Mouse (Mus musculus): ENCODE measurements around the gene Ikzf2. TPM values are rescaled to one million over a fixed set of nuclear protein-coding genes. Genes with fewer than 3 reads are reported as not detected.

Ikzf2 gene
- polyA plus RNA-seq, 1 experiment from 2014 or later: 4.3 TPM

- H3K4me1 ChIP-seq: no peaks in the 10 kb centered on the region
- 40% methylated on average over 6 of the region's 6 CpGs for WGBS
- no peak overlapping the region for H3K4me2 ChIP-seq (replicated peaks)
- no peaks in the 10 kb centered on the region for H3K9me3 ChIP-seq
- H3K9ac ChIP-seq: no peak overlapping the region
- no peaks in the 10 kb centered on the region for H3K36me3 ChIP-seq
- 0 out of 2 replicates have a peak, but pooled peaks cover 3% of the 10 kb centered on the region for H3K27me3 ChIP-seq
- ATAC-seq (ENCODE audit: low FRiP score, low read depth): no peak
- H3K27ac ChIP-seq: no peak overlapping the region
- no peak overlapping the region for H3K4me3 ChIP-seq
These were observed 29.0 kb downstream of the Ikzf2 start for GRCm38 (mm10) chr1:69658051-69658450.

- Histone ChIP-seq H3K4me1 (no peaks in the 10 kb centered on the region), H3K9me3 (no peaks in the 10 kb centered on the region), H3K27me3 (0 out of 2 replicates have a peak, but pooled peaks cover 3% of the 10 kb centered on the region), H3K4me2 (replicated peaks) (no peak overlapping the region), H3K36me3 (no peaks in the 10 kb centered on the region), H3K9ac (no peak overlapping the region), H3K27ac (no peak overlapping the region), H3K4me3 (no peak overlapping the region)
- WGBS: 64% methylated on average over 3 of the region's 3 CpGs
- no peak for ATAC-seq (ENCODE audit: low FRiP score, low read depth)
These were observed 29.6 kb downstream of the Ikzf2 start for GRCm38 (mm10) chr1:69657455-69657854.

DNA sequence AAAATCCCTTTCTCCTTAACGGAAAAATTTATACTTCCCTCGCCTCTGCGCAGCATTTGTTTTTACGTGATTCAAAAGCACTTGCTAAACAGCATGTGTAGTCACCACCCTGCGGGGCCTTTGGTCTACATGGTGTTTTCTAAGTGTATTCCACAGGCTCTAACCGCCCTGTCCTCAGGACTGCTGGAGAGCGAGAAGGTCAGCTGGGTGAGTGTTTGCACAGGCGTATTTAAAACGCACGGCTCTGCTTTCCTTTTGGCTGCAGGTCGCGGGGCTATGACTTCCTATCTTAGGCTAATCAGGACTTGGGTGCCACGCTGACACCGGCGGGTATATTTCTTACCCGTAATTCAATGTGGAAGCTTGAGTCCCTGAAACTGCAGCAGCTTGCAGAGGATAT lies 30.1 kb downstream of the Ikzf2 start:
- H3K36me3 ChIP-seq: no peaks in the 10 kb centered on the region
- no peak for ATAC-seq (ENCODE audit: low FRiP score, low read depth)
- no peak overlapping the region for H3K4me2 ChIP-seq (replicated peaks)
- H3K4me1 ChIP-seq: no peaks in the 10 kb centered on the region
- H3K27ac ChIP-seq: no peak overlapping the region
- H3K27me3 ChIP-seq: 0 out of 2 replicates have a peak, but pooled peaks cover 3% of the 10 kb centered on the region
- WGBS: 39% methylated on average over 16 of the region's 16 CpGs
- H3K9me3 ChIP-seq: no peaks in the 10 kb centered on the region
- no peak overlapping the region for H3K9ac ChIP-seq
- H3K4me3 ChIP-seq: no peak overlapping the region

DNA sequence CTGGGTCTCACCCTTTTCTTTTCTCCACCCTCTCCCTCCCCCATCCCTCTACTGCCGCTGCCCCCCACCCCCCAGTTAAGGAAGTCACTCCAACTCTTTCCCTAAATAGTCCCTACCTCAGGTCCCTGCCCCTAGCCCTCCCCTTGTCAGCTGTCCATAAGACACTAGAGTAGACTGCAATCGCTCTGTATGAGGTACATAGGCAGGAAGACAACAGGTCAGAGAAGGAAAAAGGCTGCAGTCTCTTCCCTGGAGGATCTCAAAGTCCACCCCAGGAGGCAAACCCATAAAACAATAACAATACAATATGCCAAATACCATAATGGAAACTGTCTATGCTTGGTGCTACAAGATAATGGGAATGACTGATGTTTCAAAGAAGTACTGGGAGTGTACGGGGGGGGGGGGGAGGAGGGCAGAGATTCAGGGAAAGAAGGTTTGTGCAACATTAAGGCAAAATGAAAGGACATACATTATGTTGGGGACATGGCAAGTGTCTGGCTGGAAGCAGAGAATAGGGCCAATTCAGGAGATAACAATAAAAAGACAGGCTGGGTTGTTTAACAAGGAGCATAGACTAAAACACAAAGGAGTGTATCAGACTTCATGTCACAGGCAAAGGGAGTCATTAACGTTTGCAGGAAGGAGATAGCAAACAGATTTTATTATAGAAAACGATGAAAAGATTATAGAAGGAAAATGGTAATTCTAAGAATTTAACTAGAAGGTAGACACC lies 30.8 kb downstream of the Ikzf2 start:
- no peak overlapping the region for H3K4me3 ChIP-seq
- ATAC-seq (ENCODE audit: low FRiP score, low read depth): no peak
- no peak overlapping the region for H3K27ac ChIP-seq
- H3K36me3 ChIP-seq: no peaks in the 10 kb centered on the region
- H3K27me3 ChIP-seq: 0 out of 2 replicates have a peak, but pooled peaks cover 3% of the 10 kb centered on the region
- no peaks in the 10 kb centered on the region for H3K4me1 ChIP-seq
- no peak overlapping the region for H3K9ac ChIP-seq
- no peak overlapping the region for H3K4me2 ChIP-seq (replicated peaks)
- 73% methylated on average over 5 of the region's 5 CpGs for WGBS
- H3K9me3 ChIP-seq: no peaks in the 10 kb centered on the region

GRCm38 (mm10) chr1:69655368-69655767 lies 31.7 kb downstream of the Ikzf2 start:
- H3K9ac ChIP-seq: no peak overlapping the region
- ATAC-seq (ENCODE audit: low FRiP score, low read depth): no peak
- H3K4me2 ChIP-seq (replicated peaks): no peak overlapping the region
- WGBS: 77% methylated on average over 5 of the region's 5 CpGs
- H3K27ac ChIP-seq: no peak overlapping the region
- no peaks in the 10 kb centered on the region for H3K9me3 ChIP-seq
- H3K36me3 ChIP-seq: no peaks in the 10 kb centered on the region
- no peak overlapping the region for H3K4me3 ChIP-seq
- 0 out of 2 replicates have a peak, but pooled peaks cover 3% of the 10 kb centered on the region for H3K27me3 ChIP-seq
- no peaks in the 10 kb centered on the region for H3K4me1 ChIP-seq

GRCm38 (mm10) chr1:69654955-69655354 lies 32.1 kb downstream of the Ikzf2 start:
- ATAC-seq (ENCODE audit: low FRiP score, low read depth): no peak
- Histone ChIP-seq H3K4me3 (no peak overlapping the region), H3K4me2 (replicated peaks) (no peak overlapping the region), H3K27ac (no peak overlapping the region), H3K9me3 (no peaks in the 10 kb centered on the region), H3K9ac (no peak overlapping the region), H3K36me3 (no peaks in the 10 kb centered on the region), H3K27me3 (0 out of 2 replicates have a peak, but pooled peaks cover 3% of the 10 kb centered on the region), H3K4me1 (no peaks in the 10 kb centered on the region)
- 74% methylated on average over 1 of the region's 1 CpGs for WGBS

- Histone ChIP-seq H3K27me3 (0 out of 2 replicates have a peak, but pooled peaks cover 3% of the 10 kb centered on the region), H3K4me3 (no peak overlapping the region), H3K4me1 (no peaks in the 10 kb centered on the region), H3K9ac (no peak overlapping the region), H3K4me2 (replicated peaks) (no peak overlapping the region), H3K36me3 (no peaks in the 10 kb centered on the region), H3K9me3 (no peaks in the 10 kb centered on the region), H3K27ac (no peak overlapping the region)
- 91% methylated on average over 2 of the region's 2 CpGs for WGBS
- ATAC-seq (ENCODE audit: low FRiP score, low read depth): no peak
These were observed 33.6 kb downstream of the Ikzf2 start for GRCm38 (mm10) chr1:69653419-69653818.

DNA sequence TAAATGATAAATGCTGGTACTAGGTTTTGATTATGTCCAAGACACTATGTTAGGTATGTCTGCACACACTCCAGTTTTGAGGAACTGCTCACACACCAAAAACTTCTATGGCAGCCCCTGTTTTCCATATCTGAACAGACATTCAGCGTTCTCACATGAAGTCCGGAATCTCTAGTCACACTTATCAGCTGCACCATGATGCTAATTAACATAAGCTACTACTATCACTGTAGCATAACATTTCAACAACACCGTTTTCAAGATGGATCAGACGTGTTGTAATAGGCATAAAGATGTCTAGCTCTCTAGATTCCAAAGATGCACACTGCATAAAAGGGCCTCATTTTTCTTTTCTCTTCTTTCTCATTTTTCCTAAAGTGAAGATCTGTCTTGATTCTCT lies 43.9 kb downstream of the Ikzf2 start:
- 94% methylated on average over 4 of the region's 4 CpGs for WGBS
- Histone ChIP-seq H3K9me3 (no peaks in the 10 kb centered on the region), H3K4me3 (no peak overlapping the region), H3K27ac (no peak overlapping the region), H3K27me3 (no peaks in the 10 kb centered on the region), H3K4me2 (replicated peaks) (no peak overlapping the region), H3K9ac (no peak overlapping the region), H3K4me1 (no peaks in the 10 kb centered on the region), H3K36me3 (no peaks in the 10 kb centered on the region)
- ATAC-seq (ENCODE audit: low FRiP score, low read depth): no peak

DNA sequence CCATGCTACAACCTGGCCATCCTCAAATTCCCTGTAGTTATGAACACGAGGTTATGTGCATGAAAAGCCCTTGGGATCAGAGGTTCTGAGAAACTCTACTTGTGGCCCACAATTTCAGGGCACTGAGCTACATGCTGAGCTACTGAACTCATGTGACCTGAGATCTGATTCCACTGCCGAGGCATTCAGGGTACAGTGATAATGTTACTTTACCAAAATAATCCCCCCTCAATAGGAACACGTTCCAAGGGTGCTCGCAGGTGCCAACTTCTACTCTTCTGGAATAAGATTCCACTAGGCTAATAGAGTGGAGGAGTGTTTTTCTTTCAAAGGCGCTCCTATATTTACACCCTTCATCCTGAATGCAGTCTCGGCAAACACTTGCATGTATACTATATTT lies 45.1 kb downstream of the Ikzf2 start:
- no peak overlapping the region for H3K4me3 ChIP-seq
- no peaks in the 10 kb centered on the region for H3K9me3 ChIP-seq
- WGBS: 83% methylated on average over 6 of the region's 6 CpGs
- no peak overlapping the region for H3K4me2 ChIP-seq (replicated peaks)
- H3K27me3 ChIP-seq: no peaks in the 10 kb centered on the region
- H3K9ac ChIP-seq: no peak overlapping the region
- no peak for ATAC-seq (ENCODE audit: low FRiP score, low read depth)
- no peaks in the 10 kb centered on the region for H3K36me3 ChIP-seq
- no peak overlapping the region for H3K27ac ChIP-seq
- H3K4me1 ChIP-seq: no peaks in the 10 kb centered on the region

GRCm38 (mm10) chr1:69638321-69638720 lies 48.7 kb downstream of the Ikzf2 start:
- Histone ChIP-seq H3K27ac (no peak overlapping the region), H3K4me3 (no peak overlapping the region), H3K9me3 (no peaks in the 10 kb centered on the region), H3K9ac (no peak overlapping the region), H3K4me1 (no peaks in the 10 kb centered on the region), H3K36me3 (no peaks in the 10 kb centered on the region), H3K27me3 (no peaks in the 10 kb centered on the region), H3K4me2 (replicated peaks) (no peak overlapping the region)
- WGBS: 73% methylated on average over 8 of the region's 8 CpGs
- ATAC-seq (ENCODE audit: low FRiP score, low read depth): no peak

- Histone ChIP-seq H3K4me3 (no peak overlapping the region), H3K27me3 (no peaks in the 10 kb centered on the region), H3K9ac (no peak overlapping the region), H3K4me1 (no peaks in the 10 kb centered on the region), H3K27ac (no peak overlapping the region), H3K4me2 (replicated peaks) (no peak overlapping the region), H3K9me3 (no peaks in the 10 kb centered on the region), H3K36me3 (no peaks in the 10 kb centered on the region)
- peak; percentile 66; the same call in 1 of the 2 replicates for ATAC-seq (ENCODE audit: low FRiP score, low read depth)
- WGBS: 51% methylated on average over 3 of the region's 3 CpGs
These were observed 49.1 kb downstream of the Ikzf2 start for GRCm38 (mm10) chr1:69637907-69638306.

DNA sequence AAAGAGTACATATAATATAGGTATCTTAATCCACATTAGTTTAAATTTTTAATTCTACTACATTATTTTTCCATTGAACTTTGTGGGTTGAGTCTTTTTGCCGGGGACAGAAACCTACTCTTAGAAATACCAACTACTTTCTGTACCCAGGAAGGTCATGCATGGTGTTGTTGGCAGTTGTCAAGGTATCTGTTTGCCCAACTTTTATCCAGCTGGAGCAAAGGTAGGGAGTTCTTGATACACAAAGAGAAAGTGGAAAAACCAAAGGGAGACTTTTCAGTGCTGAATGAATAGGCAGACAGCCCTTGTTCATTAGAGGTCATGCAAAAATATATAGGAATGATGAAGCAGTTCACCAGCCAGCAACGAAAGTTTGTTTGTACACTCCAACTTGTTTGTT lies 52.8 kb downstream of the Ikzf2 start:
- H3K4me2 ChIP-seq (replicated peaks): no peak overlapping the region
- H3K9me3 ChIP-seq: no peaks in the 10 kb centered on the region
- no peak overlapping the region for H3K27ac ChIP-seq
- no peak overlapping the region for H3K9ac ChIP-seq
- no peak overlapping the region for H3K4me3 ChIP-seq
- H3K4me1 ChIP-seq: no peaks in the 10 kb centered on the region
- H3K27me3 ChIP-seq: no peaks in the 10 kb centered on the region
- no peaks in the 10 kb centered on the region for H3K36me3 ChIP-seq
- WGBS: 88% methylated on average over 2 of the region's 2 CpGs
- no peak for ATAC-seq (ENCODE audit: low FRiP score, low read depth)

DNA sequence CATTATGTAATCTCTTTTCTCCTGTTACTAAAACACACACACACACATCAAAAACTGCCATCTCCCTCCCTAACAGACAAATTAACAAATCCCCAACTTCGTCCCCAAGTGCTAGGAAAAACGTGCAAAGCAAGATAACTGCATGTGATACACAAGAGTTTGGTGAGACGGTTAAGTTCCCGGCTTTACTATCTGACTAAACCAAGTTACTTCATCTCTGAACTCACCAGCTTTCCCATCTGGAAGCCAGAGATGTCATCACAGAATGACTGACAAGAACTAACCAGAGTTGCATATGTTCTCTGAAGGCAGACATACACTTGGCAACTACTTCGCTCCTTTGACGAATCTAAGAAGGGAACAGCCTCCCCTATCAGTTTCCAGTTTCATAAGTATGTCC lies 56.5 kb downstream of the Ikzf2 start:
- H3K27ac ChIP-seq: no peak overlapping the region
- H3K36me3 ChIP-seq: no peaks in the 10 kb centered on the region
- H3K4me1 ChIP-seq: no peaks in the 10 kb centered on the region
- H3K4me3 ChIP-seq: no peak overlapping the region
- WGBS: 74% methylated on average over 6 of the region's 6 CpGs
- no peaks in the 10 kb centered on the region for H3K9me3 ChIP-seq
- ATAC-seq (ENCODE audit: low FRiP score, low read depth): no peak
- no peak overlapping the region for H3K9ac ChIP-seq
- H3K27me3 ChIP-seq: no peaks in the 10 kb centered on the region
- no peak overlapping the region for H3K4me2 ChIP-seq (replicated peaks)

Data from limb, embryonic 13.5 days (tissue).